Mouse (Mus musculus) heart, postnatal 4 days (tissue): ENCODE results near the gene Dpp4. TPM values are rescaled to one million over a fixed set of nuclear protein-coding genes. Genes with fewer than 3 reads are reported as not detected.
A peak's percentile ranks its signal among the peaks of the same experiment; 100 is the strongest.

ENCODE experiments used
- DNase-seq: peaks from one replicate; pipeline ENCODE4 v3.0.0; 2021
- total RNA-seq, 2 experiments: library from RNA; stranded (reverse); gene quantifications; 2 replicates each; pipeline ENCODE4 v1.2.3; 2021

Gene Dpp4
- total RNA-seq, 2 experiments from 2014 or later = 8.2 to 10.6 TPM

- DNase-seq = no peak
Measured at GRCm38 (mm10) chr2:62360872-62361271, 51.2 kb downstream of the Dpp4 start.

DNA sequence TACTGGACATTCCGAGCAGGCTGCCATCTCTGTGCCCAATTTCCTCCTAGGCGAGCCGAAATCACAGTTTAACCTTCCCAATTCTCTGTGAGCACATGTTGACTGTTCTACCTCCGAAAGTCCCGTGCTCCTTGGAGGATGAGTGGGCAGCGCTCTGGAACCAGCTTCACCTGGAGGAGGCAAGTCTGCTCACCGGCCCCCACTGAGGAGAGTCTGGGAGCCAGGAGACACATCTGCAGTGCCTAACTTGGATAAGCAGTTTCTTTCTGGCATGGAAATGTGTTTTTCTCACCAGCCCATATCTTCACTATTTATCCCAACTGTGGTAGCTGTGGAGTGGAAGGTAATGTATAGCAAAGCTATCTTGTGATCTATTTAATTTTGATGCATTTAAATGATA is 54.8 kb downstream of the Dpp4 start:
- DNase-seq = no peak

- DNase-seq = no peak
Measured at GRCm38 (mm10) chr2:62356606-62357005, 55.4 kb downstream of the Dpp4 start.

DNA sequence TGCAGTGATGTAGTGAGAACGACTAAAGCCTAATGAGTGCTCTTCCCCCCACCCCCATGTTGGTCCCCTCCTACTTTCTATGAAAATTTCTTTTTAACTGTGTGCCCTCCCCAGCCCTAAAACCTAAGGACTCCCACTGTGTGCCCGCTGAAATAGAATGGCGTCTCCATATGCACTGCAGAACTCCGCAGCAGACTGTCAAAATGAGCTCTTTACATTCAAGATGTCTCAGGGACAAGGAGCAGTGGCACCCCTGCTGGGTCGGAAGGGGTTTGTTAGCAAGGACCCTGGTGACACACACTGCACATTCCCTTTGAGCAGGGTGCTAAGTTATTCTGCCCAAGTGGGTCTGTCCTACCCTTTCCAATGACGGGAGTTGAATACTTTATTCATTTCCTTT is 56.3 kb downstream of the Dpp4 start:
- no peak for DNase-seq

- no peak for DNase-seq
Measured at GRCm38 (mm10) chr2:62352035-62352434, 60.0 kb downstream of the Dpp4 start.

GRCm38 (mm10) chr2:62347762-62348161 is 64.3 kb downstream of the Dpp4 start:
- no peak for DNase-seq

DNA sequence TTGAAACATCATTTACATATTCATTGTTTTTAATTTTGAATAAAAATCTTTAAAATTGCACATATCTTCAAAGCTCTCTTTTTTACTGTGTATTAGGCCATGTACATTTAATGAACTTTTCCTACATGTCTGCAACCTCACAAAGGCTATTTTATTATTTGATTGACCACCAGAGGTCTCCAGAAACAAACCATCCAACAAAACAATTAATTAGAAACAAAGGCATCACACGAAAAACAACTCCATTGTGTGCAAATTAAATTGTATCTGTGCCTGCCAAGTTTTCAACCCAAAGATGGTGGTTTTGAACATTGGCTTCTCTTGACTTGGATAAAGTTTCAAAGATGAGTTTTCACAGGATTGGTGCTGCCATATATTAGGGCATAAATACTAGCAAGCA is 65.3 kb downstream of the Dpp4 start:
- DNase-seq = no peak

DNA sequence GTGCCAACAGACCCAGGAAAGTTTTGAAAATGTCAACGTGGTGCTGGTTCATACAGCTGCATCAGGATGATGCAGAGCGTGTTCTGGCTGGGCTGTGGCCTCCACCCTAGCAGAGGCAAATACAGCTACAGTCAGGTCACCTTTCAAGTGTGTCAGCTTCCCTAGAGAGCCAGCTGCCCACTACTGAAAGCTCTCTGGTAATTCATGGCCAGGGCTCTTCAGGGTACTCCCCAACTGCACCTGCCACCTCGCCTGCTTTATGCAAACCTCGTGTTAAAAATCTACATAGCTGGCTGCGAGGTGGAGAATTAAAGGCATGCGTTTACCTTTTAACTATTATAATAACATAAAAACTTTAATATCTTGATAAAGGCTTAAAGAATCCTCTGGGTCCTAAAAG is 67.7 kb downstream of the Dpp4 start:
- no peak for DNase-seq

DNA sequence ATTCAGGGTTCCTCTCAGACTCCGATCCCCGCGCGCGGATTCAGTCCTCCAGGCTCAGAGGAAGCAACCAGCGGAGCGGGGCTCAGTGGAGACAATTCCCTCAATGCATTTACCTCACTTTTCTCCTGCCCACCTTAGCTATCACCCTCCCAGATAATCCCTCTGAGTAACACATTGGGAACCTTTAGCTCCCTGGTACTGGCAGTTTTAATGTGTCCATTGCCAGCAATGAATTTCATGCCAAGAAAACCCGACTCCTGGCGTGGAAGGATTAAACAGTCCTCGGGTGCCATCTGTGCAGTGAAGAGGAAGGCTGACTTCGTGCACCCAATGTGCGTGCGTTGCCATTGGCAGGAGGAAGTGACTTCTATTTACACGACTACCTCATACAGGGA is 70.3 kb downstream of the Dpp4 start:
- no peak for DNase-seq

GRCm38 (mm10) chr2:62341061-62341733 is 70.8 kb downstream of the Dpp4 start:
- DNase-seq = no peak

- DNase-seq = no peak
Measured at GRCm38 (mm10) chr2:62339222-62339944, 72.6 kb downstream of the Dpp4 start.

DNA sequence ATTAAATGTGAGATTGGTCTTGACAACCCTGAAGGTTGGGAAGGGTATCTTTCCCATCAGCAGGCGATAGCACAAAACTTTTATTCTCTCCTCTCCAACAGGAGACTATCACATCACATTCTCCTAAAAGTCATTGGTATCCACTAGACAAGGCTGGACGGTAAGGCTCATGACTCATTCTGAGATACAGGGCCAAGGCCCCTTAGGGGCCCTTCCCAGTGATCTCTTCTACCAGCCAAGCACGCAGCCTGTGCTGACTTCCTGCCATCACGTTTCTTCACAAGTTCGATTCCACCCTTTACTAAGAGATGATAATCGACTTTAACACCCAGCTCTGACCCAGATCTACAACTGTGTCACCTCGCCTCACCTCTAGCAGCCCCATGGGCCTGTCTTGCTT is 74.9 kb downstream of the Dpp4 start:
- no peak for DNase-seq

DNA sequence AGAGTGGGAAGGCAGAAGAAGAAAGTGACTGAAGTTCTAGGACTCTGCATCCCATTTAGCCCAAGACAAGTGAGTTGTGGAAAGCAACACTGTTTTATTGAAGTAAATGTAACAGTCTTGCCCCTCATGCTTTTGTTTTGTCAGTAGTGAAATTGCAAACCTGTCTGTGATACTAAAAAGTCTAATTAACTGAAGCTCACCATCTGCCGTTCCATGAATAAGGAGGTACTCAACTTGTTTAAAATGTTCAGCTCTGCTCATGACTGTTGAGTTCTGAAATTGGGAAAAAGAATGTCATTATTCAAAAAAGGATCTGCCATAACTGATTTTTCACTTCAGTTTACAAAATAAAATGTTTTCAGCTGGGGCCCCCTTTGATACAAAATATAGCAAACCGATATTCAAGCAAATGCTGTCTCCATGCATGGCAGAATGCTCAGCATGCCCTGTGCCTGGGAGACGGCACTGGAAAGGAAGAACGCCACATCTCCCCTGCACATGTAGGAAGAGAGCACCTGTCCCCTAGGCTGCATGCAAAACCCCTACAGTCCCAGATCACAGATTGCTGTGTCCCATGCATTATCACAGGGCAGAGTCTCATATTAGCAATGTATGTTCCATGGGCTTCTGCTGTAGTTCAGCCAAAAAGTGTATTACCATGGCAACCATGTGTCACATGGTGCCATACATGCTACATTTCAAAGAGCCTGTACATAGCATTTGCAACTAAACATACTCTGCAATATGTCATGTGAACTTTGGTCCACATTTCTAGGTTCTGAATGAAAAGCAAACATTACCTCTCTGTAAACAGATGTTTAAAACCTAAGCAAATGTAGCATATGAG is 77.4 kb downstream of the Dpp4 start:
- no peak for DNase-seq

DNA sequence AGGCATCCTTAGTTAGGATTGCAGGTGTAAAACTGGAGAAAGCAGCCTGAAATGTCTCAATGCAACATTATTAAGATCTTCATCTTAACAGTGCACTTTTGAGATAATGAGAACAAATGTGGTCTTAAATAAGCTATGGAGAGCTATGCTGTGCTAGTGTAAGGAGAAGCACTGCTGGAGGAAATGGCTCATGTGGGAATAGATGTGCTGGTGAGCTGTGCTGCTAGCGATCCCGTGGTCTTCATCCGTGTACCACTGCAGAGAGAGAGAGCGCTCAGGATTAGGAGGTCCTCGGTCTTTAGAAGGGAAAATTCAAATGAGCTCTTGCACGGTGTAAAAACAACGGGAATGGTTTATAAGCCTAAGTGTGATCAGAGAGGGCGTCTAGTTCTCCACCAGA is 79.6 kb downstream of the Dpp4 start:
- DNase-seq = no peak

- DNase-seq = no peak
Measured at GRCm38 (mm10) chr2:62331913-62332312, 80.1 kb downstream of the Dpp4 start.

DNA sequence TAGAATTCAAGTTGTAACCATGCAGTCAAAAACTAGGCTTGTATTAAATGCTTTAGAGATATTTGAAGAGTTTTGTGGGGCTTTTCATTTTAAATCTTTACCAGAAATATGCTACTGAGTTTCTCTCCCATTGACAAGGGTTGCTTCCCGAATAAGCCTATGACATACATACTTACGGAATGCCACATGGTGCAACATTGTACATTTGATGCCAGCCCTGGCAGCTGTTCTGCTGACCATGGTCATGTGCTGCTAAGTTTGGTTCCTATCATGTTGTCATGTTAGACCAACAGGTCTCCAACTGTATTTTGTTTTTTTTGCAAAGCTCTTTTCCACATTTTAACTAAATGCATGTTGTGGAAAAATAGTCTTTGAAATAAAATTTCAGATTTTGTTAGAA is 86.6 kb downstream of the Dpp4 start:
- DNase-seq = peak; percentile 54

GRCm38 (mm10) chr2:62323078-62323637 is 88.9 kb downstream of the Dpp4 start:
- peak; percentile 38 for DNase-seq

DNA sequence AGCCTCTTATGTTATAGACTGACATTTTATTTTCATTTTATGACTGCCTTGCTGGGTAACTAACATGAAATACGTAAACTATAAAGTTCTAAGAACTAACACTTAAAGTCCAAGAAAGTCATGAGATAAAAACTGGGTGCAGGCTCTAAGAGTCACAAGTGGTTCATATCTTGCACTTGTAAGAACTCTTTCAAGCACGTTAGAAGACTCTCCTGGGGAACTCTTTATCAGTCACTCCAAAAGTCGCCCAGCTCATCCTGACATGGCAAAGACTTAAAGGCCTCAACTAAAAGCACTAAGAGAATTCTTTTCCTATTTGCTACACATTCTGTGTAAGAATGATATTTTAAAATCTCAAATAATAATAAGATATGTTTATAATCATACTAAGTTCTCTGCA is 92.5 kb downstream of the Dpp4 start:
- no peak for DNase-seq

DNA sequence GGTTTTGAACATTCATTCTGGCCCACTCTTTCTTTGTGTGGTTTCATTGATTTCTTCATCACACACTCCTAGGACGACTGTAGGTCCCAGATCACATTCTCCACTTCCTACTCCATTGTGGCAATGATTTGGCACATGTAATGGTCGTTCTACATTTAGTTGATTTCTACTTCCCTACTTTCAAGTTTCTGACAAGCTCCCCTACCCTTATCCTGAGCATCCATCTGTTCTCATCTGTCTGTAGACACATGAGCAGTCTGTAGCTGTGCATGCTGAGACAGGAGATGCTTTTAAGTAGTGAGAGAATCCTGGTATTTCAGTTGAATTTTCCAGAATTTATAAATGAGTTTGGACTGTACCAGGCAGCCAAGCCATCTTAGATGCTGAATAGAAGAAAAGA is 95.1 kb downstream of the Dpp4 start:
- no peak for DNase-seq

GRCm38 (mm10) chr2:62307477-62307876 is 104.6 kb downstream of the Dpp4 start:
- DNase-seq = no peak

DNA sequence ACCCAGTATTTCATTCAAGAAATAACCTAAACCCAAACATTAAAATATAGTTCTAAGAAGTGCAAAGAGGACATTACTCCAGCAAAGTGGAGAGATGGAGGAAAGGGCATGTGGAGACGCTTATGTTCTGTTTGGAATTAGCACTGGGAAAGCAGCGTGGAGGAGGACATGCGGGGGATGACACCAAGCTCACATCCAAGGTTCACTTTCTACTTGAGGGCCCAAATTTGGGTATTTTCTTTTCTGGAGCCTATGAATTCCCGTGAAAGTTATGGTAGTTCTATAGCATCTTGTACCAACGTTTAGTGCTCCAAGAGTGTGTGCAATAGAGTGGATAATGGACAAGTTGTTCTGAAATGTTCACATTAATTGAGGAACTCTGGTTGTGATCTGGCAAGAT is 105.1 kb downstream of the Dpp4 start:
- DNase-seq = no peak

- DNase-seq = no peak
Measured at GRCm38 (mm10) chr2:62301716-62302115, 110.3 kb downstream of the Dpp4 start.

- DNase-seq = no peak
Measured at GRCm38 (mm10) chr2:62293846-62294245, 118.2 kb downstream of the Dpp4 start.
